Mouse (Mus musculus): Measurements from ENCODE around the gene Plekha5.
A peak's percentile ranks its signal among the peaks of the same experiment; 100 is the strongest.
"Not testable (repeated sequence)": the region's sequence is repeated elsewhere in the genome, so short reads cannot be mapped to it uniquely, and the experiment has no call there.

Gene Plekha5

GRCm38 (mm10) chr6:140489570-140489969 is 65.7 kb downstream of the Plekha5 start:
- no peak for DNase-seq (ENCODE audit: low spot score)

GRCm38 (mm10) chr6:140490220-140490619 is 66.4 kb downstream of the Plekha5 start:
- no peak for DNase-seq (ENCODE audit: low spot score)

- no peak for DNase-seq (ENCODE audit: low spot score)
These were observed 67.2 kb downstream of the Plekha5 start for GRCm38 (mm10) chr6:140490921-140491537.

GRCm38 (mm10) chr6:140492043-140492442 is 68.2 kb downstream of the Plekha5 start:
- DNase-seq (ENCODE audit: low spot score) = no peak

GRCm38 (mm10) chr6:140498074-140498473 is 74.2 kb downstream of the Plekha5 start:
- no peak for DNase-seq (ENCODE audit: low spot score)

- no peak for DNase-seq (ENCODE audit: low spot score)
These were observed 75.1 kb downstream of the Plekha5 start for GRCm38 (mm10) chr6:140498958-140499357.

GRCm38 (mm10) chr6:140500829-140501228 is 77.0 kb downstream of the Plekha5 start:
- DNase-seq (ENCODE audit: low spot score) = not testable (repeated sequence)

GRCm38 (mm10) chr6:140501841-140502240 is 78.0 kb downstream of the Plekha5 start:
- DNase-seq (ENCODE audit: low spot score) = no peak

- DNase-seq (ENCODE audit: low spot score) = no peak
These were observed 80.9 kb downstream of the Plekha5 start for GRCm38 (mm10) chr6:140504796-140505195.

- no peak for DNase-seq (ENCODE audit: low spot score)
These were observed 83.8 kb downstream of the Plekha5 start for GRCm38 (mm10) chr6:140507605-140508004.

- no peak for DNase-seq (ENCODE audit: low spot score)
These were observed 84.8 kb downstream of the Plekha5 start for GRCm38 (mm10) chr6:140508475-140509150.

- no peak for DNase-seq (ENCODE audit: low spot score)
These were observed 85.3 kb downstream of the Plekha5 start for GRCm38 (mm10) chr6:140509151-140509530.

GRCm38 (mm10) chr6:140512016-140512415 is 88.2 kb downstream of the Plekha5 start:
- no peak for DNase-seq (ENCODE audit: low spot score)

GRCm38 (mm10) chr6:140512427-140512826 is 88.6 kb downstream of the Plekha5 start:
- DNase-seq (ENCODE audit: low spot score) = no peak

- DNase-seq (ENCODE audit: low spot score) = peak; percentile 37
These were observed 90.6 kb downstream of the Plekha5 start for GRCm38 (mm10) chr6:140514205-140515110.

GRCm38 (mm10) chr6:140515550-140515949 is 91.7 kb downstream of the Plekha5 start:
- no peak for DNase-seq (ENCODE audit: low spot score)

GRCm38 (mm10) chr6:140516202-140516601 is 92.3 kb downstream of the Plekha5 start:
- no peak for DNase-seq (ENCODE audit: low spot score)

- DNase-seq (ENCODE audit: low spot score) = peak; percentile 30
These were observed 93.3 kb downstream of the Plekha5 start for GRCm38 (mm10) chr6:140517188-140517587.

- no peak for DNase-seq (ENCODE audit: low spot score)
These were observed 95.2 kb downstream of the Plekha5 start for GRCm38 (mm10) chr6:140519019-140519418.

- no peak for DNase-seq (ENCODE audit: low spot score)
These were observed 95.8 kb downstream of the Plekha5 start for GRCm38 (mm10) chr6:140519488-140520159.

- no peak for DNase-seq (ENCODE audit: low spot score)
These were observed 97.1 kb downstream of the Plekha5 start for GRCm38 (mm10) chr6:140520961-140521360.

- no peak for DNase-seq (ENCODE audit: low spot score)
These were observed 98.0 kb downstream of the Plekha5 start for GRCm38 (mm10) chr6:140521832-140522231.
